Mouse (Mus musculus) hematopoietic stem cell, adult 5-6 weeks (primary cell): ENCODE measurements around the gene Scn2a. TPM values are rescaled to one million over a fixed set of nuclear protein-coding genes. Genes with fewer than 3 reads are reported as not detected.

Experiments used
- total RNA-seq: library from RNA; stranded (forward); fragments of 172-1452, 232-1000 nt; gene quantifications from 2 replicates; pipeline ENCODE4 v1.2.3, GENCODE M21; 2017

Gene Scn2a
- total RNA-seq, 1 experiment from 2014 or later: 1.1 TPM

Other genes starting within 250 kb of the Scn2a start
- not detected in 2 replicates for gene Scn3a, start 53.1 kb upstream of the Scn2a start, total RNA-seq
- 0.06 and 0.89 TPM in 2 replicates for gene Csrnp3, start 225.0 kb downstream of the Scn2a start, total RNA-seq